Mouse (Mus musculus): ENCODE data around the gene Ank3. TPM values are rescaled to one million over a fixed set of nuclear protein-coding genes. Genes with fewer than 3 reads are reported as not detected.
"Not testable (repeated sequence)": the region's sequence is repeated elsewhere in the genome, so short reads cannot be mapped to it uniquely, and the experiment has no call there.

The Ank3 gene
- total RNA-seq (2014; rRNA removed): 186 and 267 TPM in 2 replicates
- 33.1 and 56.7 TPM in 2 replicates for polyA plus RNA-seq (2015; fragmentation: Nextera tagmentation; extraction: Ambion mirVana)

GRCm38 (mm10) chr10:69398763-69399590 is at the start of gene Ank3:
Gene Ank3, plus strand, starts transcription at chr10:69398773.
- H3K4me2 ChIP-seq (ENCODE audit: low read depth): peak within 1 kb of the TSS; percentile 100
- ATAC-seq (no peak), DNase-seq (peak; percentile 35)
- H3K9ac ChIP-seq: peak within 1 kb of the TSS; percentile 44
- H3K36me3 ChIP-seq (ENCODE audit: insufficient read depth): no peaks in the 10 kb centered on the region
- no peak within 1 kb of the TSS for H3K27ac ChIP-seq (ENCODE audit: low read depth, low read length)
- no peak for TF ChIP-seq CTCF (IDR thresholded peaks at IDR 0.05; ENCODE audit: low read depth)
- H3K4me1 ChIP-seq (ENCODE audit: insufficient read depth): peaks cover 11% of the 10 kb centered on the region; the same call in 1 of the 2 replicates
- H3K4me3 ChIP-seq (ENCODE audit: low read depth, low read length): peak within 1 kb of the TSS; percentile 52
- H3K9me3 ChIP-seq (ENCODE audit: low read length): no peaks in the 10 kb centered on the region
- peaks cover 25% of the 10 kb centered on the region for H3K27me3 ChIP-seq (ENCODE audit: insufficient read depth, low read length)
- WGBS: 3% methylated on average over 67 of the region's 77 CpGs

- Histone ChIP-seq H3K4me1 (ENCODE audit: insufficient read depth) (no peaks in the 10 kb centered on the region), H3K4me3 (ENCODE audit: low read depth, low read length) (peak overlapping the region; percentile 50), H3K27me3 (ENCODE audit: insufficient read depth, low read length) (no peaks in the 10 kb centered on the region), H3K36me3 (ENCODE audit: insufficient read depth) (no peaks in the 10 kb centered on the region), H3K9me3 (ENCODE audit: low read length) (no peaks in the 10 kb centered on the region), H3K4me2 (ENCODE audit: low read depth) (peak overlapping the region; percentile 96), H3K27ac (ENCODE audit: low read depth, low read length) (0 out of 2 replicates have a peak overlapping the region, but pooled peaks have one; percentile 15), H3K9ac (peak overlapping the region; percentile 43; the same call in 1 of the 2 replicates)
- ATAC-seq: no peak
- WGBS: 15% methylated on average over 12 of the region's 12 CpGs
- no peak for TF ChIP-seq CTCF (IDR thresholded peaks at IDR 0.05; ENCODE audit: low read depth)
- no peak for DNase-seq
These were observed 47.3 kb upstream of the Ank3 start for GRCm38 (mm10) chr10:69351071-69351841.

- Histone ChIP-seq H3K4me1 (ENCODE audit: insufficient read depth) (no peaks in the 10 kb centered on the region), H3K9ac (peak overlapping the region; percentile 43), H3K9me3 (ENCODE audit: low read length) (no peaks in the 10 kb centered on the region), H3K4me3 (ENCODE audit: low read depth, low read length) (peak overlapping the region; percentile 50), H3K27ac (ENCODE audit: low read depth, low read length) (0 out of 2 replicates have a peak overlapping the region, but pooled peaks have one; percentile 15), H3K4me2 (ENCODE audit: low read depth) (peak overlapping the region; percentile 96), H3K36me3 (ENCODE audit: insufficient read depth) (no peaks in the 10 kb centered on the region), H3K27me3 (ENCODE audit: insufficient read depth, low read length) (no peaks in the 10 kb centered on the region)
- TF ChIP-seq CTCF (IDR thresholded peaks at IDR 0.05; ENCODE audit: low read depth): no peak
- no peak for DNase-seq
- WGBS: under 1% methylated on average over 11 of the region's 11 CpGs
- ATAC-seq: no peak
These were observed 46.7 kb upstream of the Ank3 start for GRCm38 (mm10) chr10:69351842-69352211.

- peak within 1 kb of the TSS; percentile 96 for H3K4me2 ChIP-seq (ENCODE audit: low read depth)
- WGBS: 2% methylated on average over 51 of the region's 51 CpGs
- peak within 1 kb of the TSS; percentile 43 for H3K9ac ChIP-seq
- H3K4me3 ChIP-seq (ENCODE audit: low read depth, low read length): peak within 1 kb of the TSS; percentile 50
- H3K36me3 ChIP-seq (ENCODE audit: insufficient read depth): no peaks in the 10 kb centered on the region
- no peaks in the 10 kb centered on the region for H3K27me3 ChIP-seq (ENCODE audit: insufficient read depth, low read length)
- ATAC-seq (peak; percentile 99), DNase-seq (peak; percentile 97)
- TF ChIP-seq CTCF (IDR thresholded peaks at IDR 0.05; ENCODE audit: low read depth): no peak
- H3K9me3 ChIP-seq (ENCODE audit: low read length): no peaks in the 10 kb centered on the region
- no peak within 1 kb of the TSS for H3K27ac ChIP-seq (ENCODE audit: low read depth, low read length)
- H3K4me1 ChIP-seq (ENCODE audit: insufficient read depth): no peaks in the 10 kb centered on the region
These were observed 46.1 kb upstream of the Ank3 start, which contains the start of gene Cdk1 for GRCm38 (mm10) chr10:69352212-69353085. Gene Cdk1, minus strand, starts transcription at chr10:69352938.

- not testable (repeated sequence) for H3K36me3 ChIP-seq (ENCODE audit: insufficient read depth); H3K27ac ChIP-seq (ENCODE audit: low read depth, low read length); DNase-seq; H3K4me1 ChIP-seq (ENCODE audit: insufficient read depth); H3K9me3 ChIP-seq (ENCODE audit: low read length); H3K9ac ChIP-seq; H3K27me3 ChIP-seq (ENCODE audit: insufficient read depth, low read length)
- 30% methylated on average over 5 of the region's 5 CpGs for WGBS
- Histone ChIP-seq H3K4me3 (ENCODE audit: low read depth, low read length) (peak overlapping the region; percentile 50), H3K4me2 (ENCODE audit: low read depth) (peak overlapping the region; percentile 96)
- peak; percentile 9; the same call in 1 of the 2 replicates for ATAC-seq
These were observed 45.5 kb upstream of the Ank3 start for GRCm38 (mm10) chr10:69353086-69353479.

- Histone ChIP-seq H3K9me3 (ENCODE audit: low read length) (no peaks in the 10 kb centered on the region), H3K9ac (no peak overlapping the region), H3K27ac (ENCODE audit: low read depth, low read length) (no peak overlapping the region), H3K27me3 (ENCODE audit: insufficient read depth, low read length) (no peaks in the 10 kb centered on the region), H3K4me3 (ENCODE audit: low read depth, low read length) (no peak overlapping the region), H3K4me1 (ENCODE audit: insufficient read depth) (no peaks in the 10 kb centered on the region), H3K4me2 (ENCODE audit: low read depth) (no peak overlapping the region), H3K36me3 (ENCODE audit: insufficient read depth) (no peaks in the 10 kb centered on the region)
- no peak for DNase-seq
- no peak for TF ChIP-seq CTCF (IDR thresholded peaks at IDR 0.05; ENCODE audit: low read depth)
- ATAC-seq: no peak
- WGBS: 97% methylated on average over 1 of the region's 1 CpGs
These were observed 38.9 kb upstream of the Ank3 start for GRCm38 (mm10) chr10:69359666-69360065.

All from forebrain, postnatal 0 days (tissue).